Mouse (Mus musculus) bone marrow macrophage, adult 2 months (primary cell): ENCODE measurements around the gene Prl4a1. TPM values are rescaled to one million over a fixed set of nuclear protein-coding genes. Genes with fewer than 3 reads are reported as not detected.
"Not testable (repeated sequence)": the region's sequence is repeated elsewhere in the genome, so short reads cannot be mapped to it uniquely, and the experiment has no call there.

Experiments used
- H3K27ac ChIP-seq: 2 replicates; pipeline ENCODE4 v1.5.1; 2012; ENCODE audit warnings: low read depth, low read length; ENCODE audit not compliant: insufficient read depth
- H3K4me1 ChIP-seq: 2 replicates; pipeline ENCODE4 v1.6.1; 2012; ENCODE audit warnings: low read length; ENCODE audit not compliant: control insufficient read depth, insufficient read depth
- H3K4me3 ChIP-seq: 2 replicates; pipeline ENCODE4 v1.5.1; 2012; ENCODE audit warnings: mild to moderate bottlenecking, low read length, moderate library complexity; ENCODE audit not compliant: insufficient read depth
- CTCF ChIP-seq: IDR thresholded peaks from 2 replicates; pipeline ENCODE4 v1.5.1; 2012; ENCODE audit warnings: low read depth, mild to moderate bottlenecking, low read length, moderate library complexity
- POLR2A ChIP-seq: IDR thresholded peaks from 2 replicates; pipeline ENCODE4 v1.6.1; 2012; ENCODE audit warnings: mild to moderate bottlenecking, low read depth, low read length, borderline replicate concordance
- polyA plus RNA-seq: library from polyadenylated mRNA; stranded (reverse); fragments of >200 nt; gene quantifications from 2 replicates; pipeline ENCODE4 v1.2.4, GENCODE M21; 2012; ENCODE audit not compliant: missing spikeins, insufficient read depth, insufficient read length

Prl4a1 gene
- not detected in 2 replicates for polyA plus RNA-seq

DNA sequence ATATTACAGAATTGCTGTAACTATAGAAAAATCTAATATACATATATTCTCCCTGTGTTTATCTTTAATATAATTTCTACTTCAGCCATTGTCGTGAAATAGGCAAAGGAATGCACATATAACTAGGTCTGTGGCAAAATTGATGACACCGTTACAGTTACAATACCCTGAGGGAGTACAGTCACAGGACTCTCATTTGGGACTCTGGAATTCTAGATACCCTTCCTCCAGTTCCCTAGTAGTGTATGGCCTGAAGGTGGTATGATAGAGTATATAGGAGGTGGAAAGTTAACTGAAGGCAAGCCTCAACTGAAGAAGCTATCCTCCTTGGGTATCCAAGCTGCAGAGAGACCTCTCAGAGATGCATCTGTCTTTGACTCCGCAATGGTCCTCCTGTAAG is at the start of gene Prl4a1:
Prl4a1 (plus strand) TSS at position 301 of the 400 bp plus-strand sequence.
- Histone ChIP-seq H3K4me1 (no peaks in the 10 kb centered on the region), H3K4me3 (no peak within 1 kb of the TSS), H3K27ac (no peak within 1 kb of the TSS)
- TF ChIP-seq CTCF (no peak), POLR2A (no peak)

GRCm38 (mm10) chr13:27972931-27973330 is 43.1 kb upstream of the Prl4a1 start:
- Histone ChIP-seq H3K4me1 (no peaks in the 10 kb centered on the region), H3K4me3 (no peak overlapping the region), H3K27ac (no peak overlapping the region)
- TF ChIP-seq POLR2A (no peak), CTCF (no peak)

GRCm38 (mm10) chr13:27974281-27974680 is 41.7 kb upstream of the Prl4a1 start:
- H3K4me3 ChIP-seq, H3K4me1 ChIP-seq, H3K27ac ChIP-seq: not testable (repeated sequence)

- TF ChIP-seq CTCF (no peak), POLR2A (no peak)
- Histone ChIP-seq H3K4me1 (no peaks in the 10 kb centered on the region), H3K4me3 (no peak overlapping the region), H3K27ac (no peak overlapping the region)
Observed at GRCm38 (mm10) chr13:27977646-27978045, 38.4 kb upstream of the Prl4a1 start.

- H3K4me1 ChIP-seq, H3K27ac ChIP-seq, H3K4me3 ChIP-seq: not testable (repeated sequence)
Observed at GRCm38 (mm10) chr13:27996557-27996956, 19.5 kb upstream of the Prl4a1 start.

DNA sequence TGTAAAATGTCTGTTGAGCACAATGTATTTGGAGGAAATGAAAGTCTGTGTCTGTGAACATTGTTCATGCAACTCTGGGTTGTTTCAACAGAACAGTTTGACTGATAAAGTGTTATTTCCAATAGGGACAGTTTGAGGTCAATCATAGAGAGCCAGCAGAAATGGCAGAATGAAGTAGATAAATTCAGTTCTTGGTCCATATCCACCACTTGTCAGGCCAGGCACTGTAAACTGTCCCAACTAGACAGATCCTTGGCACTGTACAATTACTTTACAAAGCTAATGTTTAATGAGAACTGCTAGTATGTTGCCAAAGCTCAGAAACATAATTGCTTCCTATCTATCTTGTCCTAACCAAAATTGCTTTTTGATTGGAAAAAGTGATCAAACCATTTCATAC is 13.3 kb downstream of the Prl4a1 start:
- no peak overlapping the region for H3K27ac ChIP-seq
- TF ChIP-seq CTCF, result no peak
- TF ChIP-seq POLR2A, result no peak
- H3K4me3 ChIP-seq, result no peak overlapping the region
- no peaks in the 10 kb centered on the region for H3K4me1 ChIP-seq

DNA sequence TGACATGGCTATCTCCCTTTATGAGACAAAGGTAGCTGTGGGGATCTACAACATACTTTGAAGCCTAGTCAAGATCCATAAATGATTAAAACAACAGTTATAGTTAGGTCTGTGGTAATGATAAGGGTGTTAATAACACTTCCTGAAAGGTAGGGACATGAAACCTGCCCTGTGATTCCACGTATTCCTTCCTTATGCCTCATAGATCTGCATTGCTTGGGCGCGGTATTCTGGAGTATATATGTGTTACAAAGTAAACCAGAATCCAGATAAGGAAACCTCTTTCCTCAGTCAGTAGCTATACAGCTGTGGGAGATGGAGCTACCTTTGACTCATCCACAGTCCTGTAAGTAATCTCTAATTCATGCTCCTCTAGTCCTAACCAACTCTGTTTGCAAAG is 53.3 kb downstream of the Prl4a1 start:
- TF ChIP-seq POLR2A (no peak), CTCF (no peak)
- Histone ChIP-seq H3K27ac (no peak overlapping the region), H3K4me3 (no peak overlapping the region), H3K4me1 (no peaks in the 10 kb centered on the region)

Other genes starting within 250 kb of the Prl4a1 start
- not detected in 2 replicates for gene Prl7c1, start 235.4 kb upstream of the Prl4a1 start, polyA plus RNA-seq
- gene Prl2a1, start 214.6 kb upstream of the Prl4a1 start, polyA plus RNA-seq, result not detected in 2 replicates
- gene Prl2c1, start 166.9 kb upstream of the Prl4a1 start, polyA plus RNA-seq, result not detected in 2 replicates
- gene Prl5a1, start 126.3 kb downstream of the Prl4a1 start, polyA plus RNA-seq, result not detected in 2 replicates
- not detected in 2 replicates for gene Gm11361, start 241.3 kb downstream of the Prl4a1 start, polyA plus RNA-seq